Mouse (Mus musculus): Measurements from ENCODE around the gene Rrp8.
"Not testable (repeated sequence)": the region's sequence is repeated elsewhere in the genome, so short reads cannot be mapped to it uniquely, and the experiment has no call there.

Gene Rrp8

GRCm38 (mm10) chr7:105747776-105748175, 10.6 kb upstream of the Rrp8 start:
- DNase-seq (ENCODE audit: low read depth, low spot score): no peak

- peak; percentile 97 for DNase-seq (ENCODE audit: low read depth, low spot score)
Measured at GRCm38 (mm10) chr7:105743926-105744590, 6.9 kb upstream of the Rrp8 start, which contains the start of gene Taf10. TSS of gene Taf10 (minus strand) at chr7:105744361.

GRCm38 (mm10) chr7:105743246-105743925, 6.2 kb upstream of the Rrp8 start:
- not testable (repeated sequence) for DNase-seq (ENCODE audit: low read depth, low spot score)

GRCm38 (mm10) chr7:105742539-105743215, 5.5 kb upstream of the Rrp8 start:
- not testable (repeated sequence) for DNase-seq (ENCODE audit: low read depth, low spot score)

- DNase-seq (ENCODE audit: low read depth, low spot score): no peak
Measured at GRCm38 (mm10) chr7:105741978-105742377, 4.8 kb upstream of the Rrp8 start.

- no peak for DNase-seq (ENCODE audit: low read depth, low spot score)
Measured at GRCm38 (mm10) chr7:105740851-105741250, 3.7 kb upstream of the Rrp8 start.

- no peak for DNase-seq (ENCODE audit: low read depth, low spot score)
Measured at GRCm38 (mm10) chr7:105740089-105740795, 3.1 kb upstream of the Rrp8 start.

- no peak for DNase-seq (ENCODE audit: low read depth, low spot score)
Measured at GRCm38 (mm10) chr7:105738948-105739347, 1.8 kb upstream of the Rrp8 start.

- DNase-seq (ENCODE audit: low read depth, low spot score): no peak
Measured at GRCm38 (mm10) chr7:105738286-105738685, 1.1 kb upstream of the Rrp8 start.

GRCm38 (mm10) chr7:105737648-105738047, 463 bp upstream of the Rrp8 start:
- DNase-seq (ENCODE audit: low read depth, low spot score): no peak

GRCm38 (mm10) chr7:105736264-105736901, 802 bp downstream of the Rrp8 start, which contains the start of gene Ilk:
TSS of gene Ilk (plus strand) at chr7:105736592.
- peak; percentile 98 for DNase-seq (ENCODE audit: low read depth, low spot score)

- not testable (repeated sequence) for DNase-seq (ENCODE audit: low read depth, low spot score)
Measured at GRCm38 (mm10) chr7:105735464-105735863, 1.7 kb downstream of the Rrp8 start.

- no peak for DNase-seq (ENCODE audit: low read depth, low spot score)
Measured at GRCm38 (mm10) chr7:105734826-105735225, 2.4 kb downstream of the Rrp8 start.

GRCm38 (mm10) chr7:105733836-105734235, 3.3 kb downstream of the Rrp8 start:
- DNase-seq (ENCODE audit: low read depth, low spot score): no peak

GRCm38 (mm10) chr7:105728701-105729428, 8.3 kb downstream of the Rrp8 start:
- DNase-seq (ENCODE audit: low read depth, low spot score): peak; percentile 80

GRCm38 (mm10) chr7:105726980-105727325, 10.2 kb downstream of the Rrp8 start:
- DNase-seq (ENCODE audit: low read depth, low spot score): no peak

- DNase-seq (ENCODE audit: low read depth, low spot score): peak; percentile 89
Measured at GRCm38 (mm10) chr7:105726144-105726979, 10.8 kb downstream of the Rrp8 start.

- DNase-seq (ENCODE audit: low read depth, low spot score): peak; percentile 31
Measured at GRCm38 (mm10) chr7:105721916-105722315, 15.3 kb downstream of the Rrp8 start.

- DNase-seq (ENCODE audit: low read depth, low spot score): no peak
Measured at GRCm38 (mm10) chr7:105715366-105715765, 21.8 kb downstream of the Rrp8 start.

GRCm38 (mm10) chr7:105708733-105709132, 28.5 kb downstream of the Rrp8 start:
- DNase-seq (ENCODE audit: low read depth, low spot score): no peak

Data from brain, adult 2 months (tissue).